Mouse (Mus musculus) yolk sac, embryonic 10.5 days (tissue): ENCODE measurements around the gene Ptprm.

Source experiments
- DNase-seq: peaks from one replicate; pipeline ENCODE4 v3.0.0-alpha.2; 2017; ENCODE audit warnings: low spot score

Gene Ptprm

GRCm38 (mm10) chr17:66665791-66666190, 688.5 kb downstream of the Ptprm start:
- DNase-seq = no peak

- no peak for DNase-seq
These were observed 689.0 kb downstream of the Ptprm start for GRCm38 (mm10) chr17:66665201-66665756.

DNA sequence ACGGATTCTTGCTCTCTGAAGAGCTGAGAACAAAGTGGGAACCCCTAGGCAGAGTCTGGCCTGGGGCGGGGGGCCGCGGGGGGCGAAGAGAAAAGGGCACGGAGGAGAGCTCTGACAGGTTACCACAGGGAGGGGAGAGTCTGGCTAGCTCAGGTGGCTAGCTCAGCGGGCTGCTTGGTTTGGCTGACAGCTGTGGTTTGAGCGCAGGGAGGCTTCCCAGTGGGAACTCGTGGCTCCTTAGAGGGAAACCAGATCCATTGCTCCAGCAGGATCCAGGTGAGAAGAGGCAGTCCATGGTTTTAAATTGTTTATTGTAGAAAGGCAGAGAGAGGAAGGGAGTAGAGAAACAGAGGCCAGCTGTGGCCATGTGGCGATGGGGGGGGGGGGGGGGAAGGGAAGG, 689.5 kb downstream of the Ptprm start:
- DNase-seq = no peak

GRCm38 (mm10) chr17:66659242-66659641, 695.0 kb downstream of the Ptprm start:
- DNase-seq = no peak

- DNase-seq = no peak
These were observed 716.1 kb downstream of the Ptprm start for GRCm38 (mm10) chr17:66637951-66638722.

- no peak for DNase-seq
These were observed 734.1 kb downstream of the Ptprm start for GRCm38 (mm10) chr17:66619996-66620656.

- DNase-seq = no peak
These were observed 734.9 kb downstream of the Ptprm start for GRCm38 (mm10) chr17:66619255-66619826.
